Mouse (Mus musculus) spleen, postnatal 0 days (tissue): ENCODE results near the gene Tgm7. TPM values are rescaled to one million over a fixed set of nuclear protein-coding genes. Genes with fewer than 3 reads are reported as not detected.

Experiments
- polyA plus RNA-seq: library from polyadenylated mRNA; unstranded; fragments of >200 nt; fragmentation: Nextera tagmentation; extraction: Ambion mirVana; gene quantifications from 2 replicates; pipeline ENCODE4 v1.2.1, GENCODE M21; 2015

Tgm7 gene
- not detected in 2 replicates for polyA plus RNA-seq

DNA sequence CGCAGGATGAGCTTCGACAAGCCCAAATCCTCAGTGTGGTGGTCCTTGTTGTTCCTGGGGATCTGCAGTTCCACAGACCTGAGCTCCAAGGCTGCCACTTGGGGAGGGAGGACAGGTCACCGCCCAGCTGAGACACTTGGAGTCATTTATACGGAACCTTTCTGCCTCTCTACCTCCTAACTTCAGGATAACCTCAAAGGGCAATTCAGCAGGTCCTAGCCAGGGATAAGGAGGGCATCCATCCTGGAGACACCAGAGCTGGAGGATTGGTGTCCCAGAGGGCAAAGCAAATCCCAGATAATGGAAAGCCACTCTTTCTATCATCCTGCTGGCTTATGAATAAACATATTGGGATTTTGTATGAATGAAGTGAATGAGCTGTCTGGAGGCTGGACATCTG lies at the start of gene Tgm7:
Gene Tgm7, minus strand, starts transcription at position 101 of the 400 bp plus-strand sequence.

DNA sequence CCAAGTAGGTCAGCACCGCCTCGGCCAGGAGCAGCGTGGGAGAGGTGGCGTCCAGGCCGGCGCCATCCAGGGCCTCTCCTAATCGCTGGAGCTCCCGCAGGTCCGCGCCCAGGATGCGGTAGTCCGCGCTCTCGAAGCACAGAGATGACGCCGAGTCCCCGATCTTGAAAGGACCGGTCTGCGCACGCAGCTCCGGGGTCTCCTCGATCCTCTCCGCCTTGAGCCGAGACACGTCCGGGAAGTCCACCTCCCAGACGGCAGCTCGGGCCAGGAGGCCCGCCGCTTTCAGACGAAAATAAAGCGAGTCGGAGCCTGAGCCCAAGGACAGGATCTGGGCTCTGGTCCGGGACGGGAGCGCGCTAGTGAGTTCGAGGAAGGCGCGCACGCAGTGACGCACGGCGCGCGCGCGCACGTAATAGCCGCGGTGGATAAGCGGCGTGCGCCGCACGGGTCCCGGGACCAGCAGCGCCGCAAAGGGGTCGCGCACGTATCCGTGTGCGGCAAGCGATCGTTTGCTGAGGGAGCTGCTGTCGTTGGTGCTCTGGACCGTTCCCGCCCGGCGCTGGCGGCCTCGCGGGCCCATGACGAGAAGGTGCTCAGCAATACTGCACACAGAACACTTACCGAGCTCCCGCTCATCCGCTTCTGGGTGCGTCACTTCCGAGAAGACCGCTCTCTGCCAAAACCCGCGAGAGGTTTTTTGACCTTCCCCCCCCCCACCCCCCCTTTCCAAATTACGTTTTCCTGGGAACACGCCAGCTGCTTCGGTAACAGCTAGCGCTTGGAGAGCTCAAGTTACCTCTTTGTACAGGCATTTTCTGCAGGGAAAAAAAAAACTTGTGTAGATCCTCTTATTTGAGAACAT lies 30.7 kb upstream of the Tgm7 start, which contains the start of the genes Adal and Lcmt2:
Gene Adal, plus strand, starts transcription at position 411 of the 865 bp plus-strand sequence.
Gene Lcmt2, minus strand, starts transcription at position 636 of the 865 bp plus-strand sequence.

DNA sequence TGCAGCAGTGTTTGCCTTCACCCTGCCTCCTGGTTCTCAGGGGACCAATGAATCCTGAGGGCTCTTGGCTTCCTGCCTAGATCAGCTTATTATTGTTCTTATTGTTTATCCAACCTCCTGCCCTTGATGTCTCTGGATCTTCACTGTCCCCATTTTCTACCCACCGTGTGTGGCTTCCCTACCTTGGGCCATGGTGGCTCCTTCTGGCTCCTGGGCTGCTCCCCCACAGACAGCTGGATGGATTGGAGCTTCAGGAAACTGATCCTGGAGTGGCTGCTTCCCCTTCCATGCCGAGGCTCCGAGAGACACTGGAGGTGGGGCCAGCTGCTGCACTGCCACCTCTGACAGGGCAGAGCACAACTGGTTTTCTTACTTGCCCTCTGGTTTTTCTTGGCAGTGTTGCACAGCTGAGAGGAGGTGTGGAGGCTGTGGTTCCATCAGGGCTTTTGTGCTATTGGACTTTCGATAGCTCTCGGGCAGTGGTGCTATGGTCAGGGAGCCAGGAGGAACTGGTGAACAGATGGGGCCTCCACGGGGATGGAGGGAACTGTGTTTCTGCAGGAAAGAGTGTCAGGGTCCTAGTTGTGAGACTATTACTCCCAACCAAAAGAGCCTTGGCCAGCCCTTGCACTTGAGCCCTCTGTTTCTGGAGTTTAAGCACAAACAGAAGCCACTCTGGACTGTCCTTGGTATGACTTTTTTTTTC lies 24.0 kb downstream of the Tgm7 start, which contains the start of gene Tgm5:
Gene Tgm5, minus strand, starts transcription at position 362 of the 706 bp plus-strand sequence.

Other genes with a start within 250 kb of the Tgm7 start
- 17.1 and 18.1 TPM in 2 replicates for gene Ubr1, start 139.1 kb downstream of the Tgm7 start, polyA plus RNA-seq
- 2.8 and 3.8 TPM in 2 replicates for gene Tmem62, start 132.8 kb downstream of the Tgm7 start, polyA plus RNA-seq
- 74.6 and 80.1 TPM in 2 replicates for gene Ccndbp1, start 101.4 kb downstream of the Tgm7 start, polyA plus RNA-seq
- 113 and 119 TPM in 2 replicates for gene Epb42, start 72.7 kb downstream of the Tgm7 start, polyA plus RNA-seq
- 0.10 and 0.11 TPM in 2 replicates for gene Tgm5, start 24.0 kb downstream of the Tgm7 start, polyA plus RNA-seq
- 9.1 and 12.2 TPM in 2 replicates for gene Adal, start 30.6 kb upstream of the Tgm7 start, polyA plus RNA-seq
- 10.9 and 11.4 TPM in 2 replicates for gene Lcmt2, start 30.9 kb upstream of the Tgm7 start, polyA plus RNA-seq
- gene Tubgcp4, start 60.9 kb upstream of the Tgm7 start, polyA plus RNA-seq, result 24.6 and 26.0 TPM in 2 replicates
- gene Zscan29, start 61.3 kb upstream of the Tgm7 start, polyA plus RNA-seq, result 5.3 and 6.4 TPM in 2 replicates
- 12.4 and 13.9 TPM in 2 replicates for gene Trp53bp1, start 161.6 kb upstream of the Tgm7 start, polyA plus RNA-seq
- gene Map1a, start 179.8 kb upstream of the Tgm7 start, polyA plus RNA-seq, result 0.54 and 0.80 TPM in 2 replicates
- gene Ppip5k1, start 245.6 kb upstream of the Tgm7 start, polyA plus RNA-seq, result 6.2 and 7.5 TPM in 2 replicates
- 1.1 and 2.1 TPM in 2 replicates for gene Ckmt1, start 247.9 kb upstream of the Tgm7 start, polyA plus RNA-seq